Mouse (Mus musculus) midbrain, postnatal 0 days (tissue): ENCODE results near the gene Gm17622. TPM values are rescaled to one million over a fixed set of nuclear protein-coding genes. Genes with fewer than 3 reads are reported as not detected.

Source experiments
- ATAC-seq: fragments of 200-750 bp; cut with Nextera tagmentation; 2 replicates; pipeline ENCODE4 v1.8.0; 2017; ENCODE audit warnings: moderate number of reproducible peaks, mild to moderate bottlenecking, moderate TSS enrichment, moderate library complexity; ENCODE audit not compliant: low FRiP score
- DNase-seq: peaks from one replicate; pipeline ENCODE4 v3.0.0-alpha.2; 2015; ENCODE audit warnings: low spot score
- H3K27ac ChIP-seq: fragments of 300-500 bp; sonication (generic); 2 replicates; pipeline ENCODE4 v1.5.1; 2014; ENCODE audit warnings: low read depth, mild to moderate bottlenecking, low read length, mixed read lengths
- H3K27me3 ChIP-seq: fragments of 300-500 bp; sonication (generic); 2 replicates; pipeline ENCODE4 v1.6.1; 2014; ENCODE audit warnings: low read length, control low read depth, mixed read lengths; ENCODE audit not compliant: insufficient read depth
- H3K36me3 ChIP-seq: fragments of 300-500 bp; sonication (generic); 2 replicates; pipeline ENCODE4 v1.6.1; 2014; ENCODE audit warnings: low read length, control low read depth, mixed read lengths; ENCODE audit not compliant: insufficient read depth
- H3K4me1 ChIP-seq: fragments of 300-500 bp; sonication (generic); 2 replicates; pipeline ENCODE4 v1.6.1; 2014; ENCODE audit warnings: mild to moderate bottlenecking, control low read depth, antibody characterized with exemption, low read length, mixed read lengths; ENCODE audit not compliant: insufficient read depth
- H3K4me2 ChIP-seq: fragments of 300-500 bp; sonication (generic); 2 replicates; pipeline ENCODE4 v1.6.1; 2014; ENCODE audit warnings: low read depth, mild to moderate bottlenecking, low read length, mixed read lengths; ENCODE audit not compliant: poor library complexity, severe bottlenecking
- H3K4me3 ChIP-seq: fragments of 300-500 bp; sonication (generic); 2 replicates; pipeline ENCODE4 v1.5.1; 2014; ENCODE audit warnings: low read depth, mild to moderate bottlenecking, low read length, moderate library complexity
- H3K9ac ChIP-seq: fragments of 300-500 bp; sonication (generic); replicated peaks from 2 replicates; pipeline ENCODE4 v1.6.1; 2014; ENCODE audit warnings: mild to moderate bottlenecking, low read length, moderate library complexity, mixed read lengths; ENCODE audit not compliant: poor library complexity, severe bottlenecking
- H3K9me3 ChIP-seq: fragments of 300-500 bp; sonication (generic); 2 replicates; pipeline ENCODE4 v1.6.1; 2016; ENCODE audit warnings: low read length, control low read depth
- CTCF ChIP-seq: IDR thresholded peaks from 2 replicates; pipeline ENCODE4 v1.5.1; 2016; ENCODE audit warnings: antibody characterized with exemption, mild to moderate bottlenecking
- WGBS: fragments of 180-500 bp; shearing (Covaris S2); extraction: QIAGEN DNeasy Blood & Tissue Kit; methylation state at CpG from one replicate; pipeline ENCODE4 v1.1.7; 2014; 5-methylcytosine and 5-hydroxymethylcytosine counted together
- polyA plus RNA-seq: library from polyadenylated mRNA; unstranded; fragments of >200 nt; fragmentation: Nextera tagmentation; extraction: Ambion mirVana; gene quantifications from 2 replicates; pipeline ENCODE4 v1.2.1, GENCODE M21; 2015
- total RNA-seq: library from RNA; depleted of rRNA; stranded (reverse); fragments of >200 nt; gene quantifications from 2 replicates; pipeline ENCODE4 v1.2.3, GENCODE M21; 2014

Gm17622 gene
- total and polyA plus RNA-seq, 2 experiments from 2014 or later: not detected

DNA sequence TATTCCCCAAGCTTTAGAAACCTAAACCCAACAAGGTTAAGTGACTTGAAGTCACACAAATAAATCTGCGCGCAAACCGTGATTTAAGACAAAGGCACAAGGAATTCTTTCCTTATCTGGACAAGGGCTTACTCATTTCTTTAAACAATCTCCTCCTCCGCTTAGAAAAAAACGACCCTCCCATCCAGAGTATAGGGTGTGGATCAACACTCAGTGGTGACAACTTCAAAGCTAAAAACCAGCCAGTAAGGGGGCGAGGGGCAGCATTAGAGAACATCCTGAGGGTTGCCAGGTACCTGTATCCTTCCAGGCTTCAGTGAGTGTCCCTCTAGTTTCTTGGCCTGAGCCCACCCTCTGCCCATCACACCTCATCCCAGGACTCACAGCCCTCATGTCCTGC is 20.0 kb upstream of the Gm17622 start:
- Histone ChIP-seq H3K4me2 (no peak overlapping the region), H3K9ac (no peak overlapping the region), H3K27ac (no peak overlapping the region), H3K27me3 (no peaks in the 10 kb centered on the region), H3K36me3 (no peaks in the 10 kb centered on the region), H3K4me1 (no peaks in the 10 kb centered on the region), H3K4me3 (no peak overlapping the region), H3K9me3 (no peaks in the 10 kb centered on the region)
- DNase-seq (no peak), ATAC-seq (no peak)
- no peak for TF ChIP-seq CTCF
- WGBS: 94% methylated on average over 6 of the region's 6 CpGs

DNA sequence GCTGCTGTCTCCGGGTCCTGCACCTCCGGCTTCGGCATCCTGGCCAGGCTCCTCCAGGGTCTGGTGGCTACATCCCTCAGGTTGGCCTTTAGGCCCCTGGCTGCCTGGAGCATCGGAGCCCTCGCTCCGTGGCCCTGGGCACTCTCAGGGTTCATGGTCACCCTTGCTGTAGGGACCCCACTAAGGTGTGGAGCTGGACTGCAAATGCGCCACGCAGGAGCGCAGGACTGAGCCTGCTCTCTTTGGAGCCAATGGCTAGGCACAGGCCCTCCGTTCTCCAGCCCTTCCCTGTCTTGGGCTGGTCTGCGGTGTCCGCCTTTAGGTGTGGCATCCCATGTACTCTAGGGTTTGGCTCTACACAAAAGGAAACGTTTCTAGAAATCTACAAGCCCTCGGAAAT is 19.6 kb upstream of the Gm17622 start, which contains the start of gene Ankdd1b:
TSS of gene Ankdd1b (minus strand) at position 242 of the 400 bp plus-strand sequence.
- 91% methylated on average over 14 of the region's 14 CpGs for WGBS

DNA sequence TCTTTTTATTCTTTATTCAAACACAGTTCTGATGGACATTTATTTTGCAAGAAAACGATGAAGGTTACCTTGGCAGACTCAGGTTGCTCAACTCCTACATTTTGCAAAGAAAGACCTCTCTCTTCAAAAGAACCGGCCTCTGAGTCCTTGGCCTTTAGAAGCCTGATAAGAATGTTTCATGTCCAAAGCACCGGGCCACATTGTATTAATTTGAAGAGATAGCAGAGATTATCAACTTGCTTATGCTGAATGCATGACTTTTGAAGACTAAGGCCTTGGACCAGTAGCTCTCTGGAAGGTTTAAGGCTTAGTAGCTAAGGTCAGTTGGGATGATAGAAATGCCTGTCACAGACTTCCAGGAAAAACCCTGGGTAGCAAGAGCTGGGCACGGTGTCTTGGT is 13.3 kb upstream of the Gm17622 start:
- Histone ChIP-seq H3K4me1 (no peaks in the 10 kb centered on the region), H3K4me3 (no peak overlapping the region), H3K4me2 (no peak overlapping the region), H3K36me3 (no peaks in the 10 kb centered on the region), H3K27ac (no peak overlapping the region), H3K27me3 (no peaks in the 10 kb centered on the region), H3K9ac (no peak overlapping the region), H3K9me3 (no peaks in the 10 kb centered on the region)
- 96% methylated on average over 4 of the region's 4 CpGs for WGBS
- no peak for TF ChIP-seq CTCF
- ATAC-seq: no peak
- DNase-seq: no peak

More for the DNA sequence above, 19.6 kb upstream of the Gm17622 start, which contains the start of gene Ankdd1b:
- no peak for DNase-seq
- Histone ChIP-seq H3K4me1 (no peaks in the 10 kb centered on the region), H3K27ac (no peak within 1 kb of the TSS), H3K36me3 (no peaks in the 10 kb centered on the region), H3K9me3 (no peaks in the 10 kb centered on the region), H3K4me3 (no peak within 1 kb of the TSS), H3K9ac (no peak within 1 kb of the TSS), H3K4me2 (no peak within 1 kb of the TSS), H3K27me3 (no peaks in the 10 kb centered on the region)
- TF ChIP-seq CTCF: no peak
- ATAC-seq: no peak

DNA sequence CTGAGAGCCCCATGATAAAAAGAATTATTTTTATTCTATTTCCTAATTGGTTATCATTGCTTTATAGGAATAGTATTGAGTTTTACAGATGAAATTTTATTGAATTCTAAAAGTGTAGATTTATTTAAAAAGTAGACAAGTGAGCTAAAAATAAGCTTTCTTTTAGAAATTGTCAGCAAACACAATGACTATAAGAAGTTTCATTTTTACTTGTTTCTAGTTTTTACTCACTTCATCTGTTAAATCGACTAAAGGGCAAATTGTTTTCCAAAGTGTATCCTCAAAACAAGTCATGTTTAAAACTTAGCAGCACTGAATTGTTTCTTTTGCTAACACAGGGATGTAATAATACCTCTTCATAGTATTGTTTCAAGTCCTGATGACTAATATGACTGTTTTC is 11.5 kb upstream of the Gm17622 start:
- Histone ChIP-seq H3K36me3 (no peaks in the 10 kb centered on the region), H3K4me1 (no peaks in the 10 kb centered on the region), H3K27me3 (no peaks in the 10 kb centered on the region), H3K9ac (no peak overlapping the region), H3K4me3 (no peak overlapping the region), H3K4me2 (no peak overlapping the region), H3K9me3 (no peaks in the 10 kb centered on the region), H3K27ac (no peak overlapping the region)
- TF ChIP-seq CTCF: no peak
- DNase-seq (no peak), ATAC-seq (no peak)
- WGBS: 94% methylated on average over 1 of the region's 1 CpGs

DNA sequence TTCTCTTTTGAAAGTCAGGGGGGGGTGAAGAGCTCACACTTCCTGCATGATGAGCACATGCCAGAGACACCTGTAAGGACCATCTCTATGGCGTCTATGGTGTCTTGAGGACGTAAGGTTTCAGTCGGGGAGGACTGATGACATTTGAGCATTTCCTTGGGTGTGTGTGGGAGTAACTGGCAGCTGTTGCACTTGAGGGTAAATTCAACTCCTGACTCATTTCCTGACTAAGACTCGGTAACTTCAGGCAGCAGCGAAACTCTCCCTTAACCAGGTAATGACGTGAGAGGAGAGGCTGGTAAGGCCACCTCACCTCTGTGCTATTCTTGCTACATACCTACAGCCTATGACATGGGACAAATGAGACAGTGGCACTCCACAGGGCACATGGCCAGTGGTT is 3.3 kb upstream of the Gm17622 start:
- ATAC-seq (no peak), DNase-seq (no peak)
- 94% methylated on average over 6 of the region's 6 CpGs for WGBS
- peaks cover 4% of the 10 kb centered on the region; the same call in 1 of the 2 replicates for H3K9me3 ChIP-seq
- H3K4me3 ChIP-seq: no peak overlapping the region
- 0 out of 2 replicates have a peak, but pooled peaks cover 9% of the 10 kb centered on the region for H3K36me3 ChIP-seq
- no peak overlapping the region for H3K9ac ChIP-seq
- H3K4me1 ChIP-seq: no peaks in the 10 kb centered on the region
- H3K27me3 ChIP-seq: no peaks in the 10 kb centered on the region
- no peak for TF ChIP-seq CTCF
- no peak overlapping the region for H3K27ac ChIP-seq
- no peak overlapping the region for H3K4me2 ChIP-seq

DNA sequence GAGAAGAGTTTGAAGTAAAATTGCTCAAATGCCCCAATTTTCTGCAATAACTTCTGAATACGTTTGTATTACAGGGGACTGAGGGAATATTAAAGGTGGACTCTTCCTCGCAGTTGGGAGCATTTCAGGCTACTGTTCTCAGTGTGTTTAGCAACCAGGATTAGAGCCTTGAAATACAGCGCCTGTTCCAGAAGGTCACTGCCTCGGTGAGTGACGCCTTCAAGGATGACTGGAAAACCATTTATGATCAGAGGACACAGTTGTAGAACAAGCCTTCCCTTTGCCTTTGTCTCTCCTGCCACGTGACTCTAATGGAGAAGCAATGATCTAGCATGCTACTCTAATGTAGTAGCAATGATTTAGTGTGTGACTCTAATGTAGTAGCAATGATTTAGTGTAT is 2.6 kb upstream of the Gm17622 start:
- Histone ChIP-seq H3K4me3 (no peak overlapping the region), H3K27me3 (no peaks in the 10 kb centered on the region), H3K9me3 (peaks cover 4% of the 10 kb centered on the region; the same call in 1 of the 2 replicates), H3K4me1 (no peaks in the 10 kb centered on the region), H3K9ac (no peak overlapping the region), H3K27ac (no peak overlapping the region), H3K4me2 (no peak overlapping the region), H3K36me3 (0 out of 2 replicates have a peak, but pooled peaks cover 9% of the 10 kb centered on the region)
- WGBS: 95% methylated on average over 6 of the region's 6 CpGs
- DNase-seq (no peak), ATAC-seq (no peak)
- no peak for TF ChIP-seq CTCF
